Mouse (Mus musculus): ENCODE data around the gene Trim21. TPM values are rescaled to one million over a fixed set of nuclear protein-coding genes. Genes with fewer than 3 reads are reported as not detected.

Trim21 gene
- total and polyA plus RNA-seq, 3 experiments: 5.4 to 23.2 (median 7.0) TPM

GRCm38 (mm10) chr7:102571142-102571541 is 5.9 kb upstream of the Trim21 start, which contains the start of gene Olfr550:
TSS of gene Olfr550 (plus strand) at chr7:102571442.
- H3K9me3 ChIP-seq (replicated peaks): no peaks in the 10 kb centered on the region
- ATAC-seq (ENCODE audit: extremely low read depth, insufficient number of reproducible peaks, low FRiP score, poor library complexity, severe bottlenecking) (no peak), DNase-seq (ENCODE audit: low spot score) (no peak)
- TF ChIP-seq GATA2 (IDR thresholded peaks at IDR 0.05; ENCODE audit: borderline replicate concordance, low read depth, low read length) (no peak), TAL1 (conservative IDR thresholded peaks at IDR 0.05; ENCODE audit: low read depth, low read length) (no peak), GATA1 (IDR thresholded peaks at IDR 0.05; ENCODE audit: borderline replicate concordance, low read length) (no peak), POLR2AphosphoS5 (IDR thresholded peaks at IDR 0.05; ENCODE audit: insufficient replicate concordance, low read depth, low read length) (no peak), CTCF (IDR thresholded peaks at IDR 0.05; ENCODE audit: low read depth, low read length) (no peak)
- H3K4me1 ChIP-seq (ENCODE audit: insufficient read depth, low read depth, low read length): no peaks in the 10 kb centered on the region
- peaks cover 9% of the 10 kb centered on the region for H3K27me3 ChIP-seq (ENCODE audit: insufficient read depth, low read length)
- H3K4me3 ChIP-seq (ENCODE audit: low read depth, low read length): no peak within 1 kb of the TSS
- no peaks in the 10 kb centered on the region for H3K36me3 ChIP-seq (replicated peaks)

- peaks cover 18% of the 10 kb centered on the region for H3K4me1 ChIP-seq (ENCODE audit: insufficient read depth, low read depth, low read length)
- ATAC-seq (ENCODE audit: extremely low read depth, insufficient number of reproducible peaks, low FRiP score, poor library complexity, severe bottlenecking) (no peak), DNase-seq (ENCODE audit: low spot score) (no peak)
- H3K9me3 ChIP-seq (replicated peaks): no peaks in the 10 kb centered on the region
- no peak overlapping the region for H3K4me3 ChIP-seq (ENCODE audit: low read depth, low read length)
- peaks cover 3% of the 10 kb centered on the region; the same call in 1 of the 2 replicates for H3K27me3 ChIP-seq (ENCODE audit: insufficient read depth, low read length)
- TF ChIP-seq CTCF (IDR thresholded peaks at IDR 0.05; ENCODE audit: low read depth, low read length): no peak
- TF ChIP-seq GATA2 (IDR thresholded peaks at IDR 0.05; ENCODE audit: borderline replicate concordance, low read depth, low read length): no peak
- TF ChIP-seq TAL1 (conservative IDR thresholded peaks at IDR 0.05; ENCODE audit: low read depth, low read length): no peak
- TF ChIP-seq POLR2AphosphoS5 (IDR thresholded peaks at IDR 0.05; ENCODE audit: insufficient replicate concordance, low read depth, low read length): no peak
- no peak for TF ChIP-seq GATA1 (IDR thresholded peaks at IDR 0.05; ENCODE audit: borderline replicate concordance, low read length)
- H3K36me3 ChIP-seq (replicated peaks): peaks cover 28% of the 10 kb centered on the region
These were observed 933 bp upstream of the Trim21 start for GRCm38 (mm10) chr7:102566219-102566618.

- no peak for TF ChIP-seq POLR2AphosphoS5 (IDR thresholded peaks at IDR 0.05; ENCODE audit: insufficient replicate concordance, low read depth, low read length)
- no peak for TF ChIP-seq CTCF (IDR thresholded peaks at IDR 0.05; ENCODE audit: low read depth, low read length)
- TF ChIP-seq GATA1 (IDR thresholded peaks at IDR 0.05; ENCODE audit: borderline replicate concordance, low read length): no peak
- no peak for TF ChIP-seq TAL1 (conservative IDR thresholded peaks at IDR 0.05; ENCODE audit: low read depth, low read length)
- no peak for TF ChIP-seq GATA2 (IDR thresholded peaks at IDR 0.05; ENCODE audit: borderline replicate concordance, low read depth, low read length)
- Histone ChIP-seq H3K9me3 (replicated peaks) (no peaks in the 10 kb centered on the region), H3K27me3 (ENCODE audit: insufficient read depth, low read length) (peaks cover 12% of the 10 kb centered on the region; the same call in 1 of the 2 replicates), H3K4me1 (ENCODE audit: insufficient read depth, low read depth, low read length) (no peaks in the 10 kb centered on the region), H3K4me3 (ENCODE audit: low read depth, low read length) (no peak overlapping the region), H3K36me3 (replicated peaks) (no peaks in the 10 kb centered on the region)
- DNase-seq (ENCODE audit: low spot score) (no peak), ATAC-seq (ENCODE audit: extremely low read depth, insufficient number of reproducible peaks, low FRiP score, poor library complexity, severe bottlenecking) (no peak)
These were observed 12.0 kb downstream of the Trim21 start for GRCm38 (mm10) chr7:102553279-102553678.

- H3K4me3 ChIP-seq (ENCODE audit: low read depth, low read length): no peak within 1 kb of the TSS
- DNase-seq (ENCODE audit: low spot score) (no peak), ATAC-seq (ENCODE audit: extremely low read depth, insufficient number of reproducible peaks, low FRiP score, poor library complexity, severe bottlenecking) (no peak)
- no peaks in the 10 kb centered on the region for H3K36me3 ChIP-seq (replicated peaks)
- H3K27me3 ChIP-seq (ENCODE audit: insufficient read depth, low read length): peaks cover 17% of the 10 kb centered on the region; the same call in 1 of the 2 replicates
- no peaks in the 10 kb centered on the region for H3K9me3 ChIP-seq (replicated peaks)
- no peaks in the 10 kb centered on the region for H3K4me1 ChIP-seq (ENCODE audit: insufficient read depth, low read depth, low read length)
- TF ChIP-seq POLR2AphosphoS5 (IDR thresholded peaks at IDR 0.05; ENCODE audit: insufficient replicate concordance, low read depth, low read length) (no peak), CTCF (IDR thresholded peaks at IDR 0.05; ENCODE audit: low read depth, low read length) (no peak), GATA2 (IDR thresholded peaks at IDR 0.05; ENCODE audit: borderline replicate concordance, low read depth, low read length) (no peak), GATA1 (IDR thresholded peaks at IDR 0.05; ENCODE audit: borderline replicate concordance, low read length) (no peak), TAL1 (conservative IDR thresholded peaks at IDR 0.05; ENCODE audit: low read depth, low read length) (no peak)
These were observed 15.7 kb downstream of the Trim21 start, which contains the start of gene Olfr549 for GRCm38 (mm10) chr7:102549570-102549969. TSS of gene Olfr549 (plus strand) at chr7:102549870.

- Histone ChIP-seq H3K4me3 (ENCODE audit: low read depth, low read length) (no peak overlapping the region), H3K27me3 (ENCODE audit: insufficient read depth, low read length) (0 out of 2 replicates have a peak, but pooled peaks cover 3% of the 10 kb centered on the region), H3K9me3 (replicated peaks) (no peaks in the 10 kb centered on the region), H3K36me3 (replicated peaks) (no peaks in the 10 kb centered on the region), H3K4me1 (ENCODE audit: insufficient read depth, low read depth, low read length) (no peaks in the 10 kb centered on the region)
- ATAC-seq (ENCODE audit: extremely low read depth, insufficient number of reproducible peaks, low FRiP score, poor library complexity, severe bottlenecking) (no peak), DNase-seq (ENCODE audit: low spot score) (no peak)
- TF ChIP-seq CTCF (IDR thresholded peaks at IDR 0.05; ENCODE audit: low read depth, low read length) (no peak), GATA2 (IDR thresholded peaks at IDR 0.05; ENCODE audit: borderline replicate concordance, low read depth, low read length) (no peak), GATA1 (IDR thresholded peaks at IDR 0.05; ENCODE audit: borderline replicate concordance, low read length) (no peak), TAL1 (conservative IDR thresholded peaks at IDR 0.05; ENCODE audit: low read depth, low read length) (no peak), POLR2AphosphoS5 (IDR thresholded peaks at IDR 0.05; ENCODE audit: insufficient replicate concordance, low read depth, low read length) (no peak)
These were observed 24.0 kb downstream of the Trim21 start for GRCm38 (mm10) chr7:102541251-102541650.

GRCm38 (mm10) chr7:102540596-102540995 is 24.7 kb downstream of the Trim21 start, which contains the start of gene Olfr548-ps1:
TSS of gene Olfr548-ps1 (plus strand) at chr7:102540896.
- no peak for ATAC-seq (ENCODE audit: extremely low read depth, insufficient number of reproducible peaks, low FRiP score, poor library complexity, severe bottlenecking)
- H3K9me3 ChIP-seq (replicated peaks): no peaks in the 10 kb centered on the region
- TF ChIP-seq GATA1 (IDR thresholded peaks at IDR 0.05; ENCODE audit: borderline replicate concordance, low read length): no peak
- TF ChIP-seq TAL1 (conservative IDR thresholded peaks at IDR 0.05; ENCODE audit: low read depth, low read length): no peak
- no peak for TF ChIP-seq POLR2AphosphoS5 (IDR thresholded peaks at IDR 0.05; ENCODE audit: insufficient replicate concordance, low read depth, low read length)
- no peak for TF ChIP-seq GATA2 (IDR thresholded peaks at IDR 0.05; ENCODE audit: borderline replicate concordance, low read depth, low read length)
- TF ChIP-seq CTCF (IDR thresholded peaks at IDR 0.05; ENCODE audit: low read depth, low read length): no peak
- no peak within 1 kb of the TSS for H3K4me3 ChIP-seq (ENCODE audit: low read depth, low read length)
- no peaks in the 10 kb centered on the region for H3K4me1 ChIP-seq (ENCODE audit: insufficient read depth, low read depth, low read length)
- H3K27me3 ChIP-seq (ENCODE audit: insufficient read depth, low read length): no peaks in the 10 kb centered on the region
- DNase-seq (ENCODE audit: low spot score): no peak
- no peaks in the 10 kb centered on the region for H3K36me3 ChIP-seq (replicated peaks)
